Mouse (Mus musculus) limb, embryonic 14.5 days (tissue): ENCODE measurements at regions not wholly inside any gene's neighbourhood (a gene's known extent, or its start where the extent isn't known, plus 50 kb on each side); places are given as distances from the start of the nearest gene placed in this dataset.

Source experiments
- ATAC-seq: fragments of 200-750 bp; cut with Nextera tagmentation; 2 replicates; pipeline ENCODE4 v1.8.0; 2017; ENCODE audit warnings: low read depth, moderate number of reproducible peaks, moderate TSS enrichment; ENCODE audit not compliant: low FRiP score
- DNase-seq: peaks from one replicate; pipeline ENCODE4 v3.0.0-alpha.2; 2015; ENCODE audit warnings: low spot score
- H3K27ac ChIP-seq: fragments of 300-500 bp; sonication (generic); replicated peaks from 2 replicates; pipeline ENCODE4 v1.5.1; 2014; ENCODE audit warnings: low read depth, mild to moderate bottlenecking, low read length, moderate library complexity, mixed read lengths
- H3K27me3 ChIP-seq: fragments of 300-500 bp; sonication (generic); 2 replicates; pipeline ENCODE4 v1.6.1; 2014; ENCODE audit warnings: low read length, mixed read lengths; ENCODE audit not compliant: control insufficient read depth, insufficient read depth
- H3K36me3 ChIP-seq: fragments of 300-500 bp; sonication (generic); 2 replicates; pipeline ENCODE4 v1.6.1; 2014; ENCODE audit warnings: mild to moderate bottlenecking, low read length, moderate library complexity, mixed read lengths; ENCODE audit not compliant: control insufficient read depth, insufficient read depth
- H3K4me1 ChIP-seq: fragments of 300-500 bp; sonication (generic); 2 replicates; pipeline ENCODE4 v1.6.1; 2014; ENCODE audit warnings: antibody characterized with exemption, low read length, mixed read lengths; ENCODE audit not compliant: control insufficient read depth, insufficient read depth
- H3K4me2 ChIP-seq: fragments of 300-500 bp; sonication (generic); replicated peaks from 2 replicates; pipeline ENCODE4 v1.6.1; 2014; ENCODE audit warnings: low read depth, mild to moderate bottlenecking, low read length, moderate library complexity; ENCODE audit not compliant: severe bottlenecking
- H3K4me3 ChIP-seq: fragments of 300-500 bp; sonication (generic); replicated peaks from 2 replicates; pipeline ENCODE4 v1.5.1; 2014; ENCODE audit warnings: low read length
- H3K9ac ChIP-seq: fragments of 300-500 bp; sonication (generic); 2 replicates; pipeline ENCODE4 v1.6.1; 2014; ENCODE audit warnings: mild to moderate bottlenecking, low read depth, low read length, moderate library complexity; ENCODE audit not compliant: severe bottlenecking
- H3K9me3 ChIP-seq: fragments of 300-500 bp; sonication (generic); 2 replicates; pipeline ENCODE4 v1.6.1; 2016; ENCODE audit warnings: low read length; ENCODE audit not compliant: control insufficient read depth
- POLR2A ChIP-seq: fragments of 200-500 bp; IDR thresholded peaks from 2 replicates; pipeline ENCODE4 v1.8.0; 2012; ENCODE audit warnings: inconsistent platforms, mild to moderate bottlenecking, moderate library complexity, borderline replicate concordance; ENCODE audit not compliant: insufficient read depth, insufficient read length; ENCODE audit errors: extremely low read depth
- WGBS: fragments of 180-500 bp; shearing (Covaris S2); extraction: QIAGEN DNeasy Blood & Tissue Kit; methylation state at CpG from one replicate; pipeline ENCODE4 v1.1.7; 2014; 5-methylcytosine and 5-hydroxymethylcytosine counted together

- no peak overlapping the region for H3K27ac ChIP-seq
- no peak for DNase-seq
These were observed 85.4 kb upstream of the Irx5 start for GRCm38 (mm10) chr8:92272073-92272472.

GRCm38 (mm10) chr8:92270636-92271035 is 86.8 kb upstream of the Irx5 start:
- Histone ChIP-seq H3K4me1 (no peaks in the 10 kb centered on the region), H3K9ac (no peak overlapping the region), H3K4me2 (no peak overlapping the region), H3K27me3 (no peaks in the 10 kb centered on the region), H3K9me3 (peaks cover 8% of the 10 kb centered on the region; the same call in 1 of the 2 replicates), H3K4me3 (no peak overlapping the region), H3K36me3 (no peaks in the 10 kb centered on the region), H3K27ac (no peak overlapping the region)
- no peak for TF ChIP-seq POLR2A
- DNase-seq (no peak), ATAC-seq (no peak)

More at GRCm38 (mm10) chr8:92272073-92272472, 85.4 kb upstream of the Irx5 start:
- TF ChIP-seq POLR2A = no peak
- WGBS = 73% methylated on average over 5 of the region's 5 CpGs
- no peak overlapping the region for H3K9ac ChIP-seq
- no peaks in the 10 kb centered on the region for H3K27me3 ChIP-seq
- H3K4me2 ChIP-seq = no peak overlapping the region
- H3K9me3 ChIP-seq = peaks cover 8% of the 10 kb centered on the region; the same call in 1 of the 2 replicates
- no peaks in the 10 kb centered on the region for H3K36me3 ChIP-seq
- no peaks in the 10 kb centered on the region for H3K4me1 ChIP-seq
- no peak overlapping the region for H3K4me3 ChIP-seq
- ATAC-seq = no peak

- Histone ChIP-seq H3K27me3 (no peaks in the 10 kb centered on the region; the same call in 1 of the 2 replicates), H3K9me3 (peaks cover 8% of the 10 kb centered on the region; the same call in 1 of the 2 replicates), H3K9ac (no peak overlapping the region), H3K27ac (no peak overlapping the region), H3K4me1 (no peaks in the 10 kb centered on the region), H3K4me2 (no peak overlapping the region), H3K36me3 (no peaks in the 10 kb centered on the region), H3K4me3 (no peak overlapping the region)
- DNase-seq (no peak), ATAC-seq (no peak)
- WGBS = 78% methylated on average over 6 of the region's 6 CpGs
- no peak for TF ChIP-seq POLR2A
These were observed 90.0 kb upstream of the Irx5 start for GRCm38 (mm10) chr8:92267415-92267814.

DNA sequence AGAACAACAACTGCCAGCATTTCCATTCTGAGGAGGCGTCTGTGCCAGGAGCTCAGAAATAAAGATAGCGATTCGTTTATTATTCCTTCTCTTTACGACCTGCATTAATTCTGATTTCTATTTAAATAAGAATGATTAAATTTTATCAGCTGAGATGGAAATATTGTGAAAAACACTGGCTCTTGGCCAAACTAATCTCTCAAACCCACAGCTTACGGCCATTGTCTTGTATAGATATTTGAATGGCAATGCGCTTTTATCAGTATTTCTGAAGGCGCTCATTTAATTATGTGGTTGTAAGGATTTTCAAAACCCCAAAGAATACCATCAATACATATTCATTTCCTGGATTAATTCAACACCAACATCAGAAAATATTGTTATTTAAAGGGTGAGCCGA is 97.4 kb upstream of the Irx5 start:
- Histone ChIP-seq H3K4me1 (no peaks in the 10 kb centered on the region), H3K9ac (no peak overlapping the region), H3K9me3 (no peaks in the 10 kb centered on the region), H3K36me3 (no peaks in the 10 kb centered on the region), H3K4me3 (no peak overlapping the region), H3K27ac (no peak overlapping the region), H3K4me2 (no peak overlapping the region), H3K27me3 (no peaks in the 10 kb centered on the region; the same call in 1 of the 2 replicates)
- WGBS = 86% methylated on average over 8 of the region's 8 CpGs
- no peak for ATAC-seq
- TF ChIP-seq POLR2A = no peak
- no peak for DNase-seq

GRCm38 (mm10) chr8:92258258-92258657 is 99.2 kb upstream of the Irx5 start:
- Histone ChIP-seq H3K36me3 (no peaks in the 10 kb centered on the region), H3K4me2 (no peak overlapping the region), H3K27ac (no peak overlapping the region), H3K4me1 (no peaks in the 10 kb centered on the region), H3K9ac (no peak overlapping the region), H3K27me3 (no peaks in the 10 kb centered on the region), H3K4me3 (no peak overlapping the region), H3K9me3 (no peaks in the 10 kb centered on the region)
- 48% methylated on average over 6 of the region's 6 CpGs for WGBS
- DNase-seq (no peak), ATAC-seq (no peak)
- no peak for TF ChIP-seq POLR2A

DNA sequence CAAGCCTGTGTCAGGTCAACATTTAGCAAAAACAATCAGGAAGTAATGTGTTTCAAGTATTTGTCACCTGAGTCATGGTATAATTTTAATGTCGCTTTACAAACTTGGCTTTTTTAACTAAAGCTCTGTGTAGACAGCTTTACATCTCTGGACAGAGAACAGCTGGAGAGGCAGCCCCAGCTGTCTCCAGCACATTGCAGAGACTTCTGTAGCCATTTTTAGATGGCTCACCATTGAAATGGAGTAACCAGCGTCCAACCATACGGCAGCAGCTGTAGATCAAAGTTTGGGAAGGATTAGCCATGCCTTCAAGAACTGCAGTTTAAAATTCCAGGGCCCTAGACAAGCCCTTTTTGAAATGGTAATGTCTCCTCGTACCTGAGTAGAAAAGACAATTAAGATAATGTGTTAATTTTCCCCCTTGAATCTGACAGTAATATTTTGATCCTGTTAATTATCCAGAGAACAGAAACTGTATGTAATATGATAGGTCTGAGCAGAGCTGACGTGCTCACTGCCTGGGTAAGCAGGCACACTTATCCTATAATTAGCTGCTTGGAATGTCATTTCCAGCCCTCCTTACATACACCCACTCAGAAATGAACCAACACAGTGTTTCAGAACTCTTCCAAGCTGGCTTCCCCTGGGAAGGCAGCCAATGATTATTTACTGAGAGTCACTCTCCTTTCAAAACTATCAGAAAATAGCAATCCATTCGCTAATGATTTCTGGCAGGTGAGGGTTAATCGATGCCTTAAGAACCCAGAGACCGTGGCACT is 104.6 kb upstream of the Irx5 start:
- H3K9me3 ChIP-seq = no peaks in the 10 kb centered on the region
- 48% methylated on average over 8 of the region's 8 CpGs for WGBS

More for the DNA sequence above, 104.6 kb upstream of the Irx5 start:
- Histone ChIP-seq H3K27me3 (no peaks in the 10 kb centered on the region), H3K4me1 (no peaks in the 10 kb centered on the region), H3K36me3 (no peaks in the 10 kb centered on the region), H3K9ac (no peak overlapping the region), H3K27ac (no peak overlapping the region), H3K4me2 (no peak overlapping the region), H3K4me3 (no peak overlapping the region)
- TF ChIP-seq POLR2A = no peak
- peak; percentile 78 for ATAC-seq
- peak; percentile 41 for DNase-seq
